Mouse (Mus musculus) heart, postnatal 0 days (tissue): ENCODE results near the gene Eef2k. TPM values are rescaled to one million over a fixed set of nuclear protein-coding genes. Genes with fewer than 3 reads are reported as not detected.

Experiments
- ATAC-seq: fragments of 200-750 bp; cut with Nextera tagmentation; 2 replicates; pipeline ENCODE4 v1.8.0; 2017; ENCODE audit warnings: low read depth, moderate number of reproducible peaks, moderate library complexity; ENCODE audit not compliant: insufficient read depth
- DNase-seq: peaks from one replicate; pipeline ENCODE4 v3.0.0-alpha.2; 2016; ENCODE audit warnings: low spot score
- H3K27ac ChIP-seq: fragments of 300-500 bp; sonication (generic); 2 replicates; pipeline ENCODE4 v1.5.1; 2014; ENCODE audit warnings: low read depth, mild to moderate bottlenecking
- H3K27me3 ChIP-seq: fragments of 300-500 bp; sonication (generic); 2 replicates; pipeline ENCODE4 v1.6.1; 2014; ENCODE audit warnings: low read length, mixed read lengths; ENCODE audit not compliant: control insufficient read depth, insufficient read depth
- H3K36me3 ChIP-seq: fragments of 300-500 bp; sonication (generic); replicated peaks from 2 replicates; pipeline ENCODE4 v1.6.1; 2014; ENCODE audit warnings: low read length, mixed read lengths; ENCODE audit not compliant: control insufficient read depth, insufficient read depth
- H3K4me1 ChIP-seq: fragments of 300-500 bp; sonication (generic); 2 replicates; pipeline ENCODE4 v1.6.1; 2014; ENCODE audit warnings: antibody characterized with exemption; ENCODE audit not compliant: control insufficient read depth, insufficient read depth
- H3K4me2 ChIP-seq: fragments of 300-500 bp; sonication (generic); 2 replicates; pipeline ENCODE4 v1.6.1; 2014; ENCODE audit warnings: low read depth, mild to moderate bottlenecking, low read length, moderate library complexity
- H3K4me3 ChIP-seq: fragments of 300-500 bp; sonication (generic); 2 replicates; pipeline ENCODE4 v1.5.1; 2014; ENCODE audit warnings: low read depth, low read length
- H3K9ac ChIP-seq: fragments of 300-500 bp; sonication (generic); replicated peaks from 2 replicates; pipeline ENCODE4 v1.6.1; 2014; ENCODE audit warnings: low read depth, low read length, mixed read lengths
- H3K9me3 ChIP-seq: fragments of 300-500 bp; sonication (generic); replicated peaks from 2 replicates; pipeline ENCODE4 v1.6.1; 2016; ENCODE audit warnings: low read length; ENCODE audit not compliant: control insufficient read depth
- CTCF ChIP-seq: IDR thresholded peaks from 2 replicates; pipeline ENCODE4 v1.5.1; 2016; ENCODE audit warnings: antibody characterized with exemption, control low read depth, low read depth
- EP300 ChIP-seq: IDR thresholded peaks from 2 replicates; pipeline ENCODE4 v1.6.1; 2016; ENCODE audit warnings: antibody characterized with exemption, low read depth
- WGBS: fragments of 180-500 bp; shearing (Covaris S2); extraction: QIAGEN DNeasy Blood & Tissue Kit; methylation state at CpG from one replicate; pipeline ENCODE4 v1.1.7; 2014; 5-methylcytosine and 5-hydroxymethylcytosine counted together
- polyA plus RNA-seq: library from polyadenylated mRNA; unstranded; fragments of >200 nt; fragmentation: Nextera tagmentation; extraction: Ambion mirVana; gene quantifications from 2 replicates; pipeline ENCODE4 v1.2.1, GENCODE M21; 2015
- total RNA-seq: library from RNA; depleted of rRNA; stranded (reverse); fragments of >200 nt; gene quantifications from 2 replicates; pipeline ENCODE4 v1.2.3, GENCODE M21; 2014; ENCODE audit warnings: low replicate concordance

The Eef2k gene
- total and polyA plus RNA-seq, 2 experiments from 2014 or later, result 23.6 to 31.9 TPM

DNA sequence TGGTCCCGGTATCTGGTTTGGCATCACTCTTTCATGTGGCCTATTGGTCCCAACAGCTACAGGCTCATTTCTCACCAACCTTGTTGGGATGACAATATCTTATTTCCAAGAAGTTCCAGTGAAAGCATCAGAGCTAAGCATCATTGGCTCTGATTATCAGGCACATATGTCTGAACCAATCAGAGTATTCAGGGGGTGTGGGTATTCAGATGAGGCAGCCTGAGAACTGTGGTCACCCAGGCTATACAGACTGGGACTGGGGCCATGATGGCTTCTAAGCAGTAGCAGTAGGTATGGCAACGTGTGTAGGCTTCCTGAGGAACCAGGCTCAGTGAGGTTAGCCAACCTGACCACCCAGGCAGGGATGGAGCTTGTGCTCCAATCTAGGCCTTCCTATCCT lies 38.8 kb downstream of the Eef2k start:
- Histone ChIP-seq H3K27me3 (no peaks in the 10 kb centered on the region), H3K9me3 (no peaks in the 10 kb centered on the region), H3K27ac (no peak overlapping the region), H3K4me2 (no peak overlapping the region), H3K9ac (no peak overlapping the region), H3K4me3 (no peak overlapping the region), H3K36me3 (peaks cover 71% of the 10 kb centered on the region), H3K4me1 (no peaks in the 10 kb centered on the region)
- TF ChIP-seq EP300 (no peak), CTCF (no peak)
- DNase-seq, result no peak
- no peak for ATAC-seq
- WGBS, result 81% methylated on average over 2 of the region's 2 CpGs

DNA sequence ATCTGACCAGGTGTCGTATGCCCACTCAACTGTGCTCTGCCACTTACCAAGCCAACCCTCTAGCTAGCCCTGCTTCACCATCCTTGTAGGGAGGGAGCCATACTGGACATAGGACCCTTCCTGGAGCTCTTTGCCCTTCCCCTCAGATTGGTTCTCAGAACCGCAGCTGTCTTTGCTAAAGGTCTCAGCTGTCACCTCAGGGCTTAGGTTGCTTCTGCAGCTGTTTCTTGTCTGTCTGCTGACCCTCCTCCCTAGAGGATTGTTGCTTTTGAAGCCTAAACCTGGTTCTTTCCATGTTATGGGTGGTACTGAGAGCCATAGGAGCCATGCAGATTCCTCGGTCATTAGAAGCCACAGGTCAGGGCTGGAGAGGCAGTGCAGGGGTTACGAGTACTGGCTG lies 40.0 kb downstream of the Eef2k start:
- H3K4me3 ChIP-seq, result no peak overlapping the region
- no peaks in the 10 kb centered on the region for H3K4me1 ChIP-seq
- WGBS, result 73% methylated on average over 4 of the region's 4 CpGs
- H3K27ac ChIP-seq, result no peak overlapping the region
- ATAC-seq (no peak), DNase-seq (no peak)
- peaks cover 83% of the 10 kb centered on the region for H3K36me3 ChIP-seq
- no peaks in the 10 kb centered on the region for H3K9me3 ChIP-seq
- no peak overlapping the region for H3K4me2 ChIP-seq
- H3K27me3 ChIP-seq, result no peaks in the 10 kb centered on the region
- TF ChIP-seq EP300, result no peak
- H3K9ac ChIP-seq, result no peak overlapping the region

- H3K9me3 ChIP-seq, result no peaks in the 10 kb centered on the region
- ATAC-seq (no peak), DNase-seq (no peak)
- WGBS, result 67% methylated on average over 4 of the region's 4 CpGs
- no peak overlapping the region for H3K9ac ChIP-seq
- no peak overlapping the region for H3K4me3 ChIP-seq
- no peaks in the 10 kb centered on the region for H3K27me3 ChIP-seq
- H3K27ac ChIP-seq, result no peak overlapping the region
- no peak overlapping the region for H3K4me2 ChIP-seq
- no peaks in the 10 kb centered on the region for H3K4me1 ChIP-seq
- no peak for TF ChIP-seq CTCF
- no peak for TF ChIP-seq EP300
- H3K36me3 ChIP-seq, result peaks cover 87% of the 10 kb centered on the region
These were observed 41.1 kb downstream of the Eef2k start for GRCm38 (mm10) chr7:120883523-120884290.

- no peak overlapping the region for H3K9ac ChIP-seq
- no peak overlapping the region for H3K4me3 ChIP-seq
- H3K9me3 ChIP-seq, result no peaks in the 10 kb centered on the region
- no peak overlapping the region for H3K4me2 ChIP-seq
- H3K27ac ChIP-seq, result no peak overlapping the region
- H3K36me3 ChIP-seq, result peaks cover 89% of the 10 kb centered on the region
- no peak for ATAC-seq
- WGBS, result 89% methylated on average over 4 of the region's 4 CpGs
- DNase-seq, result no peak
- H3K27me3 ChIP-seq, result no peaks in the 10 kb centered on the region
- TF ChIP-seq EP300 (no peak), CTCF (no peak)
- no peaks in the 10 kb centered on the region for H3K4me1 ChIP-seq
These were observed 42.1 kb downstream of the Eef2k start for GRCm38 (mm10) chr7:120884746-120885145.

DNA sequence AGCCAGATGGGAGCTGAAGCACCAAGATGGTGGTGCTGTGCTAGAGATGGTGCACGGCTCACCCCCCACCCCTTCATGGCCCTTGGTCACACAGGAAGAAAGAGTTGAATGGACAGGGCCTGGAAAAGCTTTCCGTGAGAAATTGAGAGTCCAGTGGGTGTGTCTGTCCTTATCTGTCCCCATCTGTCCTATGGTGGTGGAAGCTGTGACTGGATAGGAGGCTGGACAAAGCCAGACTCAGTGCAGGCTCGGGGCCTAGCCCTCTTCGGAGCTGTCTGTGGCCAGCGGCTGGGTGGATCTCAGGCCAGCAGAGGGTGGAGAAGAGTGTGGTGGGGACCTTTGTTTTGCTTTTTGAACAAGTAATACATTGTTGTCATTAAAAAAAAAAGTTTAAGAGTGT lies 50.5 kb downstream of the Eef2k start:
- Histone ChIP-seq H3K36me3 (peaks cover 56% of the 10 kb centered on the region), H3K4me3 (no peak overlapping the region), H3K27ac (no peak overlapping the region), H3K9ac (no peak overlapping the region), H3K4me1 (no peaks in the 10 kb centered on the region), H3K27me3 (no peaks in the 10 kb centered on the region), H3K4me2 (no peak overlapping the region), H3K9me3 (no peaks in the 10 kb centered on the region)
- DNase-seq (no peak), ATAC-seq (no peak)
- 74% methylated on average over 5 of the region's 5 CpGs for WGBS
- TF ChIP-seq EP300, result no peak
- TF ChIP-seq CTCF, result no peak

- no peak overlapping the region for H3K27ac ChIP-seq
- no peaks in the 10 kb centered on the region for H3K9me3 ChIP-seq
- DNase-seq (no peak), ATAC-seq (peak; percentile 67)
- no peaks in the 10 kb centered on the region for H3K27me3 ChIP-seq
- H3K4me2 ChIP-seq, result no peak overlapping the region
- 55% methylated on average over 7 of the region's 7 CpGs for WGBS
- TF ChIP-seq CTCF, result no peak
- TF ChIP-seq EP300, result no peak
- no peak overlapping the region for H3K9ac ChIP-seq
- H3K4me1 ChIP-seq, result no peaks in the 10 kb centered on the region; the same call in 1 of the 2 replicates
- no peak overlapping the region for H3K4me3 ChIP-seq
- H3K36me3 ChIP-seq, result peaks cover 40% of the 10 kb centered on the region
These were observed 54.4 kb downstream of the Eef2k start for GRCm38 (mm10) chr7:120897054-120897453.
